Mouse (Mus musculus) bone marrow, adult 2 months (tissue): ENCODE measurements around the gene Fcrla.

Experiments used
- CTCF ChIP-seq: fragments of 200-500 bp; IDR thresholded peaks from 2 replicates; pipeline ENCODE4 v1.5.1; 2011; ENCODE audit warnings: low read length, control low read depth; ENCODE audit not compliant: control insufficient read depth, insufficient read depth
- POLR2A ChIP-seq: fragments of 200-500 bp; IDR thresholded peaks from 2 replicates; pipeline ENCODE4 v1.6.1; 2011; ENCODE audit warnings: low read depth, mild to moderate bottlenecking, control low read depth, low read length, borderline replicate concordance; ENCODE audit not compliant: control insufficient read depth

GRCm38 (mm10) chr1:170871402-170871801 is 56.0 kb downstream of the Fcrla start:
- TF ChIP-seq CTCF (no peak), POLR2A (no peak)
